Mouse (Mus musculus): ENCODE results near the gene Sell. TPM values are rescaled to one million over a fixed set of nuclear protein-coding genes. Genes with fewer than 3 reads are reported as not detected.

Sell gene
- polyA plus RNA-seq, 1 experiment from 2014 or later: 0.23 TPM

GRCm38 (mm10) chr1:164098372-164098771, 36.6 kb downstream of the Sell start:
- H3K4me2 ChIP-seq (replicated peaks; ENCODE audit: low read depth): no peak overlapping the region
- H3K9ac ChIP-seq (ENCODE audit: low read depth, low read length): no peak overlapping the region
- no peaks in the 10 kb centered on the region for H3K27me3 ChIP-seq (replicated peaks; ENCODE audit: control insufficient read depth, insufficient read depth, low read length)
- H3K27ac ChIP-seq (ENCODE audit: low read depth, low read length): no peak overlapping the region
- no peaks in the 10 kb centered on the region for H3K36me3 ChIP-seq (ENCODE audit: control insufficient read depth, insufficient read depth)
- no peak for ATAC-seq
- 71% methylated on average over 2 of the region's 2 CpGs for WGBS
- no peaks in the 10 kb centered on the region for H3K4me1 ChIP-seq (replicated peaks; ENCODE audit: control insufficient read depth, insufficient read depth, low read length)
- no peaks in the 10 kb centered on the region for H3K9me3 ChIP-seq (ENCODE audit: control insufficient read depth)
- TF ChIP-seq CTCF (IDR thresholded peaks at IDR 0.05; ENCODE audit: low read depth): no peak
- H3K4me3 ChIP-seq (ENCODE audit: low read depth, low read length): no peak overlapping the region

- TF ChIP-seq CTCF (IDR thresholded peaks at IDR 0.05; ENCODE audit: low read depth): no peak
- Histone ChIP-seq H3K27me3 (replicated peaks; ENCODE audit: control insufficient read depth, insufficient read depth, low read length) (no peaks in the 10 kb centered on the region), H3K4me3 (ENCODE audit: low read depth, low read length) (no peak overlapping the region), H3K4me2 (replicated peaks; ENCODE audit: low read depth) (no peak overlapping the region), H3K4me1 (replicated peaks; ENCODE audit: control insufficient read depth, insufficient read depth, low read length) (no peaks in the 10 kb centered on the region), H3K36me3 (ENCODE audit: control insufficient read depth, insufficient read depth) (no peaks in the 10 kb centered on the region), H3K27ac (ENCODE audit: low read depth, low read length) (no peak overlapping the region), H3K9ac (ENCODE audit: low read depth, low read length) (no peak overlapping the region), H3K9me3 (ENCODE audit: control insufficient read depth) (no peaks in the 10 kb centered on the region)
- ATAC-seq: no peak
- 81% methylated on average over 2 of the region's 2 CpGs for WGBS
Observed at GRCm38 (mm10) chr1:164109763-164110162, 48.0 kb downstream of the Sell start.

- no peaks in the 10 kb centered on the region for H3K36me3 ChIP-seq (ENCODE audit: control insufficient read depth, insufficient read depth)
- no peak for ATAC-seq
- WGBS: 93% methylated on average over 9 of the region's 9 CpGs
Observed at GRCm38 (mm10) chr1:164110591-164111329, 49.0 kb downstream of the Sell start.

GRCm38 (mm10) chr1:164114280-164114679, 52.5 kb downstream of the Sell start:
- 72% methylated on average over 5 of the region's 5 CpGs for WGBS
- H3K36me3 ChIP-seq (ENCODE audit: control insufficient read depth, insufficient read depth): no peaks in the 10 kb centered on the region
- H3K4me1 ChIP-seq (replicated peaks; ENCODE audit: control insufficient read depth, insufficient read depth, low read length): no peaks in the 10 kb centered on the region
- no peak overlapping the region for H3K27ac ChIP-seq (ENCODE audit: low read depth, low read length)
- no peak for ATAC-seq
- no peak overlapping the region for H3K9ac ChIP-seq (ENCODE audit: low read depth, low read length)
- H3K27me3 ChIP-seq (replicated peaks; ENCODE audit: control insufficient read depth, insufficient read depth, low read length): no peaks in the 10 kb centered on the region
- no peak overlapping the region for H3K4me2 ChIP-seq (replicated peaks; ENCODE audit: low read depth)
- H3K4me3 ChIP-seq (ENCODE audit: low read depth, low read length): no peak overlapping the region
- TF ChIP-seq CTCF (IDR thresholded peaks at IDR 0.05; ENCODE audit: low read depth): no peak
- no peaks in the 10 kb centered on the region for H3K9me3 ChIP-seq (ENCODE audit: control insufficient read depth)

More at GRCm38 (mm10) chr1:164110591-164111329, 49.0 kb downstream of the Sell start:
- Histone ChIP-seq H3K4me3 (ENCODE audit: low read depth, low read length) (no peak overlapping the region), H3K27ac (ENCODE audit: low read depth, low read length) (no peak overlapping the region), H3K9ac (ENCODE audit: low read depth, low read length) (no peak overlapping the region), H3K27me3 (replicated peaks; ENCODE audit: control insufficient read depth, insufficient read depth, low read length) (no peaks in the 10 kb centered on the region), H3K4me2 (replicated peaks; ENCODE audit: low read depth) (no peak overlapping the region), H3K9me3 (ENCODE audit: control insufficient read depth) (no peaks in the 10 kb centered on the region), H3K4me1 (replicated peaks; ENCODE audit: control insufficient read depth, insufficient read depth, low read length) (no peaks in the 10 kb centered on the region)
- no peak for TF ChIP-seq CTCF (IDR thresholded peaks at IDR 0.05; ENCODE audit: low read depth)

- ATAC-seq: no peak
Observed at GRCm38 (mm10) chr1:164114947-164115493, 53.2 kb downstream of the Sell start, which contains the start of gene Selp. Gene Selp, plus strand, starts transcription at chr1:164115264.

GRCm38 (mm10) chr1:164115647-164116046, 53.9 kb downstream of the Sell start:
- no peak for TF ChIP-seq CTCF (IDR thresholded peaks at IDR 0.05; ENCODE audit: low read depth)
- ATAC-seq: no peak
- Histone ChIP-seq H3K27me3 (replicated peaks; ENCODE audit: control insufficient read depth, insufficient read depth, low read length) (no peaks in the 10 kb centered on the region), H3K4me2 (replicated peaks; ENCODE audit: low read depth) (no peak overlapping the region), H3K9me3 (ENCODE audit: control insufficient read depth) (no peaks in the 10 kb centered on the region), H3K9ac (ENCODE audit: low read depth, low read length) (no peak overlapping the region), H3K27ac (ENCODE audit: low read depth, low read length) (no peak overlapping the region), H3K4me3 (ENCODE audit: low read depth, low read length) (no peak overlapping the region), H3K36me3 (ENCODE audit: control insufficient read depth, insufficient read depth) (no peaks in the 10 kb centered on the region), H3K4me1 (replicated peaks; ENCODE audit: control insufficient read depth, insufficient read depth, low read length) (no peaks in the 10 kb centered on the region)
- WGBS: 80% methylated on average over 6 of the region's 6 CpGs

More at GRCm38 (mm10) chr1:164114947-164115493, 53.2 kb downstream of the Sell start, which contains the start of gene Selp:
- Histone ChIP-seq H3K9me3 (ENCODE audit: control insufficient read depth) (no peaks in the 10 kb centered on the region), H3K27ac (ENCODE audit: low read depth, low read length) (no peak within 1 kb of the TSS), H3K27me3 (replicated peaks; ENCODE audit: control insufficient read depth, insufficient read depth, low read length) (no peaks in the 10 kb centered on the region), H3K4me1 (replicated peaks; ENCODE audit: control insufficient read depth, insufficient read depth, low read length) (no peaks in the 10 kb centered on the region), H3K4me3 (ENCODE audit: low read depth, low read length) (no peak within 1 kb of the TSS), H3K4me2 (replicated peaks; ENCODE audit: low read depth) (no peak within 1 kb of the TSS), H3K36me3 (ENCODE audit: control insufficient read depth, insufficient read depth) (no peaks in the 10 kb centered on the region), H3K9ac (ENCODE audit: low read depth, low read length) (no peak within 1 kb of the TSS)
- WGBS: 65% methylated on average over 8 of the region's 8 CpGs
- no peak for TF ChIP-seq CTCF (IDR thresholded peaks at IDR 0.05; ENCODE audit: low read depth)
